Mouse (Mus musculus) hindbrain, embryonic 12.5 days (tissue): ENCODE measurements around the gene Gm20708. TPM values are rescaled to one million over a fixed set of nuclear protein-coding genes. Genes with fewer than 3 reads are reported as not detected.

ENCODE experiments used
- ATAC-seq: fragments of 200-750 bp; cut with Nextera tagmentation; 2 replicates; pipeline ENCODE4 v1.8.0; 2017; ENCODE audit warnings: moderate TSS enrichment; ENCODE audit not compliant: low FRiP score
- H3K27ac ChIP-seq: fragments of 300-500 bp; sonication (generic); 2 replicates; pipeline ENCODE4 v1.5.1; 2016; ENCODE audit warnings: mild to moderate bottlenecking
- H3K27me3 ChIP-seq: fragments of 300-500 bp; sonication (generic); 2 replicates; pipeline ENCODE4 v1.6.1; 2016; ENCODE audit warnings: mild to moderate bottlenecking
- H3K36me3 ChIP-seq: fragments of 300-500 bp; sonication (generic); 2 replicates; pipeline ENCODE4 v1.6.1; 2016; ENCODE audit warnings: mild to moderate bottlenecking
- H3K4me1 ChIP-seq: fragments of 300-500 bp; sonication (generic); 2 replicates; pipeline ENCODE4 v1.6.1; 2016
- H3K4me2 ChIP-seq: fragments of 300-500 bp; sonication (generic); replicated peaks from 2 replicates; pipeline ENCODE4 v1.6.1; 2016; ENCODE audit warnings: mild to moderate bottlenecking
- H3K4me3 ChIP-seq: fragments of 300-500 bp; sonication (generic); 2 replicates; pipeline ENCODE4 v1.5.1; 2016; ENCODE audit warnings: mild to moderate bottlenecking
- H3K9ac ChIP-seq: fragments of 300-500 bp; sonication (generic); 2 replicates; pipeline ENCODE4 v1.6.1; 2016; ENCODE audit warnings: mild to moderate bottlenecking, moderate library complexity
- H3K9me3 ChIP-seq: fragments of 300-500 bp; sonication (generic); replicated peaks from 2 replicates; pipeline ENCODE4 v1.6.1; 2016; ENCODE audit warnings: mild to moderate bottlenecking
- WGBS: fragments of 180-500 bp; shearing (Covaris S2); methylation state at CpG from one replicate; pipeline ENCODE4 v1.1.7; 2016; 5-methylcytosine and 5-hydroxymethylcytosine counted together
- polyA plus RNA-seq: library from polyadenylated mRNA; unstranded; fragments of >200 nt; fragmentation: Nextera tagmentation; extraction: Ambion mirVana; gene quantifications from 2 replicates; pipeline ENCODE4 v1.2.1, GENCODE M21; 2016

The Gm20708 gene
- polyA plus RNA-seq, 1 experiment from 2014 or later = 0.50 TPM

DNA sequence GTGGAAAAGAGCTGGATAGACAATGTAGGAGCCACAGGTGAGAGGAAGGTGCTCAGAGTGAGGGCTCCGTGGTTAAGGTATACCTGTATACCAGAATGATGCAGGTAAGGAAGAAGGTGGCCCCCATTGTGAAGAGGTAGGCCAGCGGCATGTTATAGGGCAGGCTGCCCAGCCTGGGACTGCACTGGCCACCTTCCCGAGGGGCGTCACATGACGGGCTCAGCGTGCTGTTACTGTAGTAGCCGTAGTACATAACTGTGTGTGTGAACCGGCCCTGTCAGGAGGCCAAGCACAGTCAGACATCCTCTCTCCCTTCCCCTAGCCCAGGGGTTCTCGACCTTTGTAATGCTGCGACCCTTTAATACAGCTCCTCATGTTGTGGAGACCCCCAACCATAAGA lies 34.5 kb upstream of the Gm20708 start:
- Histone ChIP-seq H3K9me3 (no peaks in the 10 kb centered on the region), H3K36me3 (peaks cover 3% of the 10 kb centered on the region; the same call in 1 of the 2 replicates), H3K27me3 (peaks cover 2% of the 10 kb centered on the region), H3K4me2 (no peak overlapping the region), H3K4me3 (no peak overlapping the region), H3K27ac (no peak overlapping the region), H3K4me1 (peaks cover 18% of the 10 kb centered on the region), H3K9ac (no peak overlapping the region)
- 94% methylated on average over 10 of the region's 10 CpGs for WGBS
- no peak for ATAC-seq

DNA sequence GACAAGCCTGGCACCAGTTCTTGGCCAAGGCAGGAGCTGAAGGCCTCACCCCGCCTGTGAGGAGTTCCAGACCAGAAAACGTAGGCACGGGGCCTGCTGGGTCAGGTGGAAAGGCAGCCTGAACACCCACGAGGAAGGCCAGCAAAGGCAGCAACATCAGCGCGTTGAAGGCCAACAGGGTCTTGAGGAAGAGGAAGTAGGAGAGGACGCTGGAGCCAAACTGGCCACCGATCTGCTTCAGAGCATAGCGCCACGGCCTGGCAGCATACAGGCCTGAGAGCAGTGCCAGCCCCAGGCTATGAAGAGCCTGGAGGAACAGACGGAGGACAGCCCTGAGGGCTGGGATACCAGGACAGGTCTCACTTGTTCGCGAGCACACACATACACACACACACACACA lies 33.9 kb upstream of the Gm20708 start:
- ATAC-seq = no peak
- Histone ChIP-seq H3K4me2 (no peak overlapping the region), H3K9me3 (no peaks in the 10 kb centered on the region), H3K4me1 (peaks cover 23% of the 10 kb centered on the region), H3K27me3 (peaks cover 8% of the 10 kb centered on the region), H3K4me3 (no peak overlapping the region), H3K27ac (no peak overlapping the region), H3K36me3 (peaks cover 3% of the 10 kb centered on the region; the same call in 1 of the 2 replicates), H3K9ac (no peak overlapping the region)
- WGBS = 96% methylated on average over 13 of the region's 13 CpGs

DNA sequence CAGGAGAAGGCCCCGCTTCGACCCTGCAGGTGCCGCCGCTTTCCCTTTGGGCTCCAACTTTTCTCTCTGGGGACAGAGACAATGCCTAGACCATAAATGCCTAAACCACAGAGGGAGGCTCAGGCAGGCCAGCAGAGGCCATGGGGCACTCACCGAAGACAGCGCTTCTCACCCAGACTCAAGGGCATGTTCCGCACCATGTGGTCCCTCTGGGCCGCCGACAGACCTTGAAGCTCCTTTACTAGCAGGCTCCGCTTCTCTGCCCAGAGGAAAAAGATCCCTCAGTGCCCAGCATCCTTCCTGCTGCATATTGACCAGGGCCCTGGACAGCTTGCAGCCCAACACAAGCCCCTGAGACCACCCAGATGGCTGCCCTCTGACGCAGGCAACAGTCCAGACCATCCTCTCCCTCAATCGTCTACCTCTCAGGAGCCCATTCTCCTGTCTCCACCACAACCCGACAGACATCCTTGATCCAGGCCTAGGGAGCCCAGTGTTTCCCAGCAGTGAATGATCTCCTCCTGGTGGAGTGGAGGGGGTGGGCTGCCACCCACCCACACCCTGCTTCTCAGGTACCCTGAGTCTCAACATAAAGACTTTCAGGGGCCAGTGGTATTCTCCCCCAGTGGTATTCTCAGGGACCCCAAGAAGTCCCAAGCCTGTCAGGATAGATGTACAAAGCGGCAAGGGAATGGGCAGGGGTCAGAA lies 33.2 kb upstream of the Gm20708 start:
- Histone ChIP-seq H3K9me3 (no peaks in the 10 kb centered on the region), H3K4me1 (peaks cover 30% of the 10 kb centered on the region), H3K4me3 (no peak overlapping the region), H3K27me3 (peaks cover 15% of the 10 kb centered on the region), H3K36me3 (peaks cover 2% of the 10 kb centered on the region; the same call in 1 of the 2 replicates), H3K9ac (no peak overlapping the region), H3K4me2 (no peak overlapping the region), H3K27ac (no peak overlapping the region)
- 92% methylated on average over 14 of the region's 14 CpGs for WGBS
- ATAC-seq = no peak

GRCm38 (mm10) chr11:117777111-117777510 lies 32.4 kb upstream of the Gm20708 start:
- no peaks in the 10 kb centered on the region for H3K36me3 ChIP-seq
- no peaks in the 10 kb centered on the region for H3K9me3 ChIP-seq
- H3K9ac ChIP-seq = no peak overlapping the region
- no peak overlapping the region for H3K4me3 ChIP-seq
- H3K27me3 ChIP-seq = peaks cover 24% of the 10 kb centered on the region
- H3K4me1 ChIP-seq = peaks cover 38% of the 10 kb centered on the region
- no peak overlapping the region for H3K4me2 ChIP-seq
- 92% methylated on average over 5 of the region's 5 CpGs for WGBS
- H3K27ac ChIP-seq = no peak overlapping the region
- no peak for ATAC-seq

GRCm38 (mm10) chr11:117778031-117778430 lies 31.4 kb upstream of the Gm20708 start:
- Histone ChIP-seq H3K9ac (no peak overlapping the region), H3K4me3 (no peak overlapping the region), H3K27ac (no peak overlapping the region), H3K36me3 (no peaks in the 10 kb centered on the region), H3K4me2 (no peak overlapping the region), H3K9me3 (no peaks in the 10 kb centered on the region), H3K4me1 (peaks cover 45% of the 10 kb centered on the region), H3K27me3 (peaks cover 33% of the 10 kb centered on the region)
- 96% methylated on average over 11 of the region's 11 CpGs for WGBS
- ATAC-seq = no peak

DNA sequence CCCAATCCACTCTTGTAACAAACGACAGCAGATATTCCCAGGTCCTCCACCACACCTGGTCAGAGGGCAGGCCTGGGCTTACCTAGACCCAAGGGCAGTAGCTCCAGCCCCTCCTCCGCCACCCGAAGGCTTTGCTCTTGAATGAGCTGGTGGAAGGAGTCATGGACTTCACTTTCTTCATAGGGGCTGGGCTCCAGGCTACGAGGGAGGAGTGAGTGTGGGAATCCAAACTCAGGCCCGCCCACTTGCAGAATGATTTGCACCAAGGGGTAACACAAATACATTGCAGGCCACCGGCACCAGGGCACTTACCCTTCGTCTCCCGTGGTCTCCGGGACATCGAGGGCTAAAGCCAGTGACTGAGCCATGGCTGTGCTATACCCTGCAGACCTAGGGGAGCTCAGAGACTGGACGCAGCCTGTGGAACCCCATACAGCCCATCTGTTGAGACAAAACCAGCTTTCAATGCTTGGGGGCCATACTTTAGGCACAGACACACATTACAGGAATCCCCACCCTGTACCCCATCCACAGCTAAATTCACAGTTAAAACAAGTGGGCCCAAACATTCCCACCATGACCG lies 30.5 kb upstream of the Gm20708 start:
- H3K4me3 ChIP-seq = peak overlapping the region; percentile 25; the same call in 1 of the 2 replicates
- no peaks in the 10 kb centered on the region for H3K36me3 ChIP-seq
- H3K9ac ChIP-seq = 0 out of 2 replicates have a peak overlapping the region, but pooled peaks have one; percentile 39
- H3K27me3 ChIP-seq = peaks cover 40% of the 10 kb centered on the region
- peak overlapping the region; percentile 62 for H3K4me2 ChIP-seq
- no peaks in the 10 kb centered on the region for H3K9me3 ChIP-seq
- 59% methylated on average over 12 of the region's 12 CpGs for WGBS
- peaks cover 53% of the 10 kb centered on the region for H3K4me1 ChIP-seq
- ATAC-seq = no peak
- peak overlapping the region; percentile 74 for H3K27ac ChIP-seq

GRCm38 (mm10) chr11:117779434-117780198 lies 29.9 kb upstream of the Gm20708 start:
- Histone ChIP-seq H3K36me3 (no peaks in the 10 kb centered on the region), H3K4me1 (peaks cover 53% of the 10 kb centered on the region), H3K4me2 (peak overlapping the region; percentile 62), H3K27ac (peak overlapping the region; percentile 74), H3K9me3 (no peaks in the 10 kb centered on the region), H3K27me3 (peaks cover 47% of the 10 kb centered on the region), H3K9ac (peak overlapping the region; percentile 39), H3K4me3 (peak overlapping the region; percentile 25)
- peak; percentile 67 for ATAC-seq
- 3% methylated on average over 38 of the region's 38 CpGs for WGBS

- Histone ChIP-seq H3K9ac (peak overlapping the region; percentile 39), H3K36me3 (no peaks in the 10 kb centered on the region), H3K4me1 (peaks cover 53% of the 10 kb centered on the region), H3K4me2 (peak overlapping the region; percentile 62), H3K27ac (peak overlapping the region; percentile 74; the same call in 1 of the 2 replicates), H3K27me3 (peaks cover 52% of the 10 kb centered on the region), H3K9me3 (no peaks in the 10 kb centered on the region), H3K4me3 (peak overlapping the region; percentile 25)
- no peak for ATAC-seq
- 1% methylated on average over 17 of the region's 17 CpGs for WGBS
Observed at GRCm38 (mm10) chr11:117780199-117780515, 29.3 kb upstream of the Gm20708 start.

- Histone ChIP-seq H3K9ac (peak overlapping the region; percentile 39; the same call in 1 of the 2 replicates), H3K4me3 (peak overlapping the region; percentile 25), H3K4me2 (peak overlapping the region; percentile 62), H3K36me3 (no peaks in the 10 kb centered on the region), H3K9me3 (no peaks in the 10 kb centered on the region), H3K4me1 (peaks cover 53% of the 10 kb centered on the region), H3K27ac (0 out of 2 replicates have a peak overlapping the region, but pooled peaks have one; percentile 74), H3K27me3 (peaks cover 53% of the 10 kb centered on the region)
- ATAC-seq = no peak
- 2% methylated on average over 19 of the region's 19 CpGs for WGBS
Observed at GRCm38 (mm10) chr11:117780582-117781111, 28.8 kb upstream of the Gm20708 start.

GRCm38 (mm10) chr11:117781199-117781821 lies 28.2 kb upstream of the Gm20708 start:
- Histone ChIP-seq H3K9me3 (no peaks in the 10 kb centered on the region), H3K4me1 (peaks cover 55% of the 10 kb centered on the region), H3K27ac (peak overlapping the region; percentile 14; the same call in 1 of the 2 replicates), H3K9ac (no peak overlapping the region), H3K4me2 (peak overlapping the region; percentile 62), H3K4me3 (0 out of 2 replicates have a peak overlapping the region, but pooled peaks have one; percentile 25), H3K27me3 (peaks cover 53% of the 10 kb centered on the region), H3K36me3 (no peaks in the 10 kb centered on the region)
- ATAC-seq = no peak
- WGBS = 23% methylated on average over 18 of the region's 18 CpGs

DNA sequence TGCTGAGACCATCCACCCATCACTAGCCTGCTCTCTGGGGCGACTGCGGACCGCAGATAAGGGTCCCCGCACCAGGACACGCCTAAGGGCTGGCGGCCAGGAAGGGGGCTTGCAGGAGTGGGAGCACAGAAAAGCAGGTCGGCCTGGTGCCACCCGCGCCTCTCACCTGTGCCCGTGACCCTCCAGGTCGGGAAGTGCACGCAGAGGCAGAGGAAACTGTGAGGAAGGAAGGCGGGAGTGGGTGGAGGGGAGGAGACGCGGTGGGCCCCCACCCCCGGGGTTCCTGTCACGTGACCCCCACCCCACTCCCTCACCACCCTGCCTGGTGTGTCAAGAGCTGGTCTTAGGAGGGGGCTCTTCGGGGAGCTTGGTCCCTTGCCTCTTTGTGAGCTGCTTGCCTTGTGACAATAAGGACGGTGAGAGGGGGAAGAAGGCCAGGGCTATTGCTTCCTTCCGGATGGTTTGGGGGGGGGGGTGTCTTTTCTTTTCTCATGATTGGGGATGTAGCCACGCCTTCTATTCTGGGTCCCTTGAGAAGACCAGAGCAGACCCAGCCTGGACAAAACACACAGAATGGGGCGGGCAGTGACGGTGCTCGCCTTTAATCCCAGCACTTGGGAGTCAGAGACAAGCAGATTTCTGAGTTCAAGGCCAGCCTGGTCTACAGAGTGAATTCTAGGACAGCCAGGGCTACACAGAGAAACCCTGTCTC lies 27.3 kb upstream of the Gm20708 start, which contains the start of the genes Tmc8 and Tmc6:
Gene Tmc8, plus strand, starts transcription at position 84 of the 712 bp plus-strand sequence.
Gene Tmc6, minus strand, starts transcription at position 206 of the 712 bp plus-strand sequence.
- Histone ChIP-seq H3K9ac (peak within 1 kb of the TSS; percentile 44), H3K4me2 (peak within 1 kb of the TSS; percentile 62), H3K27ac (peak within 1 kb of the TSS; percentile 52), H3K36me3 (no peaks in the 10 kb centered on the region), H3K4me3 (peak within 1 kb of the TSS; percentile 30), H3K4me1 (peaks cover 55% of the 10 kb centered on the region), H3K27me3 (peaks cover 53% of the 10 kb centered on the region), H3K9me3 (no peaks in the 10 kb centered on the region)
- no peak for ATAC-seq
- 41% methylated on average over 24 of the region's 24 CpGs for WGBS
